Mouse (Mus musculus) T-cell, adult 66 days (primary cell): ENCODE results near the gene Mgme1. TPM values are rescaled to one million over a fixed set of nuclear protein-coding genes. Genes with fewer than 3 reads are reported as not detected.

ENCODE experiments used
- total RNA-seq, 2 experiments: library from RNA; stranded (reverse); gene quantifications; 3 replicates in 1 of 2; 4 replicates in 1 of 2; pipeline ENCODE4 v1.2.4; 2023

Mgme1 gene
- 1 to 10 TPM; 4.7 to 5.1 TPM for total RNA-seq

DNA sequence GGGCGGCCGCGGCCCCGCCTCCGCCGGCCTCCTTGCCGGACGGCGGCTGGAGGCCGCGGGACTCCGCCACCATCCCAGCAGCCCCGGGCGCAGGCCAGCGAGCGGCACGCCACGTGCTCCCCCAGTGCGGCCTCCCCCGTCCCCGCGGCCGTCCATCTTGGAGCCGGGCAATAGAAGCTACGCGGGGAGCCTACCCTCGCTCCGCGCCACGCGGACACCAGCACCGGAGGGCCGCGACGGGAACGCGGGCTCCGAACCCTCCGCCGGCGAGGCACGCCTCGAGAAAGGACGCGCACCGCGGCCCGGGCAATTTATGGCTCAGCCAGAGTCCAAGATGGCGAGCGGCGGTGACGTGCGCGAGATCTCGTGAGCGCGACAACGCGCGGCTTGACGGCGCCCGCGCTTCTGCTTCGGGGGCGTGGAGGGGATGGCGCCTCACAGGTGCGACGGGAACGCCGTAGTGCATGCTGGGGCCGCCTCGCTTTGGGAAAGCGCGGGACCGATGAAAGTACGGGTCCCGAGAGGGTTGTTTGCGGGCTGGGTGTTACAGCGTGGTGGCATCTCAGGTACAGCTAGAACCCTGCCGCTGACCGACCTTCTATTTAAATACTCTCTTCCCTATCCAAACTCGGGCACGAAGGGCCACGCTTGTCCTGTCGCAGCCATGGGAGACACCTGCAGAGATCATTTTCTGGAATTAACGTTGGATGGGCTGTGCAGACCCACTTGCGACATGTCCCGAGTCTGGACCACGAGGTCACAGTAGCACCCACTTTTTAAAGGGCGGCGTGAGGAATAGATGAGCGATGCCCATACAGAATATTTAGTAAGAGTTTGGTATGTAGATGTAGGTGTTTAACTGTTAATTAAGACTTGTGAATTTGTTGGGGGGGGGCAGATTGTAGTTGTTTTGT is at the start of gene Mgme1, which contains the start of gene Snx5:
TSS of gene Mgme1 (plus strand) at position 157 of the 914 bp plus-strand sequence.
TSS of gene Snx5 (minus strand) at position 400 of the 914 bp plus-strand sequence.

Other genes starting within 250 kb of the Mgme1 start
- not detected for gene Banf2, start 237.6 kb upstream of the Mgme1 start, total RNA-seq
- gene Snx5, start 243 bp downstream of the Mgme1 start, total RNA-seq: 100 to 1,000 TPM; 283 to 309 TPM
- not detected for gene Ovol2, start 61.5 kb downstream of the Mgme1 start, total RNA-seq
- 10 to 100 TPM; 31.7 to 39.6 TPM for gene Kat14, start 98.3 kb downstream of the Mgme1 start, total RNA-seq
- gene Pet117, start 98.3 kb downstream of the Mgme1 start, total RNA-seq: 10 to 100 TPM in 1 of 2 experiments, 1 to 10 TPM in 1; 3.9 to 12.6 TPM